In genomic region chr8:96680416-96681027, GRCm38 (mm10) we compare ENCODE assay signal across 12 mouse cellular contexts.
DNase-seq lines count a peak whose midpoint lies in the region; ATAC-seq lines count a peak whose summit lies in the region.
"Had no signal": no experiment of that assay in that cellular context is flagged by ENCODE, and none has a peak within 500 bp of the region (broad histone marks: within the 10 kb centered on the region; RNA-seq: fewer than 3 reads in every experiment).

No protein-coding gene starts in this region.

- H3K9ac ChIP-seq in midbrain, embryonic 15.5 days, result no peak overlapping the region
- no peak overlapping the region for H3K9ac ChIP-seq in midbrain, embryonic 11.5 days (ENCODE audit: low read length)
- H3K9ac ChIP-seq: heart, embryonic 13.5 days had no signal

- no peaks in the 10 kb centered on the region for H3K9me3 ChIP-seq in midbrain, embryonic 15.5 days
- H3K9me3 ChIP-seq in midbrain, embryonic 11.5 days (ENCODE audit: control insufficient read depth, low read length), result no peaks in the 10 kb centered on the region
- H3K9me3 ChIP-seq in limb, embryonic 10.5 days (replicated peaks), result no peaks in the 10 kb centered on the region
- H3K9me3 ChIP-seq: heart, embryonic 13.5 days had no signal

- no peaks in the 10 kb centered on the region for H3K4me1 ChIP-seq in midbrain, embryonic 15.5 days
- no peaks in the 10 kb centered on the region for H3K4me1 ChIP-seq in midbrain, embryonic 11.5 days (ENCODE audit: control insufficient read depth, insufficient read depth, low read length)
- H3K4me1 ChIP-seq in limb, embryonic 10.5 days, result peaks cover 3% of the 10 kb centered on the region; the same call in 1 of the 2 replicates
- H3K4me1 ChIP-seq: heart, embryonic 13.5 days had no signal

- H3K27me3 ChIP-seq in midbrain, embryonic 15.5 days (replicated peaks), result no peaks in the 10 kb centered on the region
- H3K27me3 ChIP-seq in midbrain, embryonic 11.5 days (ENCODE audit: control insufficient read depth, insufficient read depth, low read length), result no peaks in the 10 kb centered on the region
- no peaks in the 10 kb centered on the region for H3K27me3 ChIP-seq in limb, embryonic 10.5 days (ENCODE audit: low read depth, poor library complexity, severe bottlenecking)
- H3K27me3 ChIP-seq: heart, embryonic 13.5 days had no signal

- peak; percentile 72 for ATAC-seq in midbrain, embryonic 15.5 days (replicated peaks)
- no peak for ATAC-seq in midbrain, embryonic 11.5 days (ENCODE audit: low FRiP score)
- ATAC-seq: intestine, postnatal 0 days had no signal

- no peak for DNase-seq in midbrain, embryonic 11.5 days (ENCODE audit: low spot score, missing footprints)
- peak; percentile 93 to 98 for DNase-seq in cerebellum, postnatal 14 days
- peak; percentile 67 to 77 for DNase-seq in layer of hippocampus, postnatal 10 days (ENCODE audit: low spot score in 2 of 2)
- DNase-seq in right cerebral cortex, postnatal 25 days, result peak; percentile 5
- DNase-seq in limb, embryonic 10.5 days (ENCODE audit: low spot score), result no peak
- no peak for DNase-seq in thymus, adult 18-20 months
- DNase-seq in kidney, adult 9 months, result no peak
- DNase-seq: lung, postnatal 10 days had no signal

- H3K36me3 ChIP-seq in midbrain, embryonic 15.5 days (replicated peaks), result no peaks in the 10 kb centered on the region
- no peaks in the 10 kb centered on the region for H3K36me3 ChIP-seq in midbrain, embryonic 11.5 days (ENCODE audit: control insufficient read depth, insufficient read depth, low read length)
- no peaks in the 10 kb centered on the region for H3K36me3 ChIP-seq in limb, embryonic 10.5 days
- H3K36me3 ChIP-seq: heart, embryonic 13.5 days had no signal

- no peak overlapping the region for H3K4me3 ChIP-seq in midbrain, embryonic 15.5 days
- no peak overlapping the region for H3K4me3 ChIP-seq in midbrain, embryonic 11.5 days (ENCODE audit: low read depth, low read length)
- H3K4me3 ChIP-seq in limb, embryonic 10.5 days, result no peak overlapping the region
- H3K4me3 ChIP-seq: erythroblast, embryonic 14.5 days; heart, embryonic 13.5 days had no signal

- no peak overlapping the region for H3K4me2 ChIP-seq in midbrain, embryonic 15.5 days
- no peak overlapping the region for H3K4me2 ChIP-seq in midbrain, embryonic 11.5 days
- H3K4me2 ChIP-seq: heart, embryonic 13.5 days had no signal

- 83% methylated on average over 16 of the region's 16 CpGs for WGBS in midbrain, embryonic 15.5 days
- 90% methylated on average over 16 of the region's 16 CpGs for WGBS in midbrain, embryonic 11.5 days
- WGBS in limb, embryonic 10.5 days, result 92% methylated on average over 16 of the region's 16 CpGs

- H3K27ac ChIP-seq in midbrain, embryonic 15.5 days, result no peak overlapping the region
- no peak overlapping the region for H3K27ac ChIP-seq in midbrain, embryonic 11.5 days (ENCODE audit: low read depth, low read length)
- no peak overlapping the region for H3K27ac ChIP-seq in limb, embryonic 10.5 days
- H3K27ac ChIP-seq: heart, embryonic 13.5 days had no signal

Comparison
In these comparisons a context has a peak if more than half of its experiments do, and no peak if none do; other contexts are left out.
1. DNase-seq: peak in cerebellum, postnatal 14 days (2 of 2), layer of hippocampus, postnatal 10 days (2 of 2) and right cerebral cortex, postnatal 25 days (single experiment); none in midbrain, embryonic 11.5 days (single experiment), limb, embryonic 10.5 days (single experiment), thymus, adult 18-20 months (0 of 2) and kidney, adult 9 months (single experiment).